Mouse (Mus musculus): ENCODE measurements around the gene Gm13090.

Gene Gm13090

GRCm38 (mm10) chr4:151138586-151138985 lies 49.2 kb downstream of the Gm13090 start:
- DNase-seq (ENCODE audit: low spot score in 2 of 2), result no peak

GRCm38 (mm10) chr4:151139053-151139840 lies 49.9 kb downstream of the Gm13090 start:
- peak in 1 of 2 experiments; percentile 35 for DNase-seq (ENCODE audit: low spot score in 2 of 2)

- no peak for DNase-seq (ENCODE audit: low spot score in 2 of 2)
Observed at GRCm38 (mm10) chr4:151140368-151140982, 51.1 kb downstream of the Gm13090 start.

Data from natural killer cell, adult 2 months (primary cell).